Mouse (Mus musculus): Measurements from ENCODE around the gene Nlrp3.

Nlrp3 gene

GRCm38 (mm10) chr11:59541324-59541723 is at the start of gene Nlrp3:
Gene Nlrp3 (plus strand): TSS chr11:59541568.
- no peak for DNase-seq (ENCODE audit: low read depth)

- no peak for DNase-seq (ENCODE audit: low read depth)
Observed at GRCm38 (mm10) chr11:59496672-59497310, 44.6 kb upstream of the Nlrp3 start.

GRCm38 (mm10) chr11:59497747-59498146 is 43.6 kb upstream of the Nlrp3 start:
- DNase-seq (ENCODE audit: low read depth): no peak

GRCm38 (mm10) chr11:59501978-59502700 is 39.2 kb upstream of the Nlrp3 start:
- no peak for DNase-seq (ENCODE audit: low read depth)

- DNase-seq (ENCODE audit: low read depth): peak; percentile 65
Observed at GRCm38 (mm10) chr11:59505351-59505838, 36.0 kb upstream of the Nlrp3 start.

GRCm38 (mm10) chr11:59505839-59506712 is 35.3 kb upstream of the Nlrp3 start:
- DNase-seq (ENCODE audit: low read depth): peak; percentile 39

GRCm38 (mm10) chr11:59506713-59507074 is 34.7 kb upstream of the Nlrp3 start:
- DNase-seq (ENCODE audit: low read depth): no peak

- no peak for DNase-seq (ENCODE audit: low read depth)
Observed at GRCm38 (mm10) chr11:59511558-59511957, 29.8 kb upstream of the Nlrp3 start.

GRCm38 (mm10) chr11:59512733-59513132 is 28.6 kb upstream of the Nlrp3 start:
- DNase-seq (ENCODE audit: low read depth): no peak

- no peak for DNase-seq (ENCODE audit: low read depth)
Observed at GRCm38 (mm10) chr11:59513556-59513955, 27.8 kb upstream of the Nlrp3 start.

GRCm38 (mm10) chr11:59514381-59514780 is 27.0 kb upstream of the Nlrp3 start:
- no peak for DNase-seq (ENCODE audit: low read depth)

- no peak for DNase-seq (ENCODE audit: low read depth)
Observed at GRCm38 (mm10) chr11:59514789-59515188, 26.6 kb upstream of the Nlrp3 start.

GRCm38 (mm10) chr11:59517441-59517840 is 23.9 kb upstream of the Nlrp3 start:
- no peak for DNase-seq (ENCODE audit: low read depth)

GRCm38 (mm10) chr11:59518226-59518625 is 23.1 kb upstream of the Nlrp3 start:
- no peak for DNase-seq (ENCODE audit: low read depth)

- no peak for DNase-seq (ENCODE audit: low read depth)
Observed at GRCm38 (mm10) chr11:59519741-59520495, 21.4 kb upstream of the Nlrp3 start.

GRCm38 (mm10) chr11:59524150-59524549 is 17.2 kb upstream of the Nlrp3 start:
- DNase-seq (ENCODE audit: low read depth): no peak

GRCm38 (mm10) chr11:59525237-59525636 is 16.1 kb upstream of the Nlrp3 start:
- peak; percentile 48 for DNase-seq (ENCODE audit: low read depth)

- no peak for DNase-seq (ENCODE audit: low read depth)
Observed at GRCm38 (mm10) chr11:59526472-59527080, 14.8 kb upstream of the Nlrp3 start, which contains the start of gene Zkscan17. Gene Zkscan17 (minus strand): TSS chr11:59526751.

- DNase-seq (ENCODE audit: low read depth): no peak
Observed at GRCm38 (mm10) chr11:59530221-59530620, 11.1 kb upstream of the Nlrp3 start.

- no peak for DNase-seq (ENCODE audit: low read depth)
Observed at GRCm38 (mm10) chr11:59530870-59531535, 10.4 kb upstream of the Nlrp3 start.

GRCm38 (mm10) chr11:59531562-59531961 is 9.8 kb upstream of the Nlrp3 start:
- no peak for DNase-seq (ENCODE audit: low read depth)
